Mouse (Mus musculus) midbrain, postnatal 0 days (tissue): Measurements from ENCODE around the gene Recql5. TPM values are rescaled to one million over a fixed set of nuclear protein-coding genes. Genes with fewer than 3 reads are reported as not detected.

ENCODE experiments used
- ATAC-seq: fragments of 200-750 bp; cut with Nextera tagmentation; 2 replicates; pipeline ENCODE4 v1.8.0; 2017; ENCODE audit warnings: moderate number of reproducible peaks, mild to moderate bottlenecking, moderate TSS enrichment, moderate library complexity; ENCODE audit not compliant: low FRiP score
- DNase-seq: peaks from one replicate; pipeline ENCODE4 v3.0.0-alpha.2; 2015; ENCODE audit warnings: low spot score
- H3K27ac ChIP-seq: fragments of 300-500 bp; sonication (generic); 2 replicates; pipeline ENCODE4 v1.5.1; 2014; ENCODE audit warnings: low read depth, mild to moderate bottlenecking, low read length, mixed read lengths
- H3K27me3 ChIP-seq: fragments of 300-500 bp; sonication (generic); 2 replicates; pipeline ENCODE4 v1.6.1; 2014; ENCODE audit warnings: low read length, control low read depth, mixed read lengths; ENCODE audit not compliant: insufficient read depth
- H3K36me3 ChIP-seq: fragments of 300-500 bp; sonication (generic); 2 replicates; pipeline ENCODE4 v1.6.1; 2014; ENCODE audit warnings: low read length, control low read depth, mixed read lengths; ENCODE audit not compliant: insufficient read depth
- H3K4me1 ChIP-seq: fragments of 300-500 bp; sonication (generic); 2 replicates; pipeline ENCODE4 v1.6.1; 2014; ENCODE audit warnings: mild to moderate bottlenecking, control low read depth, antibody characterized with exemption, low read length, mixed read lengths; ENCODE audit not compliant: insufficient read depth
- H3K4me2 ChIP-seq: fragments of 300-500 bp; sonication (generic); 2 replicates; pipeline ENCODE4 v1.6.1; 2014; ENCODE audit warnings: low read depth, mild to moderate bottlenecking, low read length, mixed read lengths; ENCODE audit not compliant: poor library complexity, severe bottlenecking
- H3K4me3 ChIP-seq: fragments of 300-500 bp; sonication (generic); 2 replicates; pipeline ENCODE4 v1.5.1; 2014; ENCODE audit warnings: low read depth, mild to moderate bottlenecking, low read length, moderate library complexity
- H3K9ac ChIP-seq: fragments of 300-500 bp; sonication (generic); replicated peaks from 2 replicates; pipeline ENCODE4 v1.6.1; 2014; ENCODE audit warnings: mild to moderate bottlenecking, low read length, moderate library complexity, mixed read lengths; ENCODE audit not compliant: poor library complexity, severe bottlenecking
- H3K9me3 ChIP-seq: fragments of 300-500 bp; sonication (generic); 2 replicates; pipeline ENCODE4 v1.6.1; 2016; ENCODE audit warnings: low read length, control low read depth
- CTCF ChIP-seq: IDR thresholded peaks from 2 replicates; pipeline ENCODE4 v1.5.1; 2016; ENCODE audit warnings: antibody characterized with exemption, mild to moderate bottlenecking
- WGBS: fragments of 180-500 bp; shearing (Covaris S2); extraction: QIAGEN DNeasy Blood & Tissue Kit; methylation state at CpG from one replicate; pipeline ENCODE4 v1.1.7; 2014; 5-methylcytosine and 5-hydroxymethylcytosine counted together
- polyA plus RNA-seq: library from polyadenylated mRNA; unstranded; fragments of >200 nt; fragmentation: Nextera tagmentation; extraction: Ambion mirVana; gene quantifications from 2 replicates; pipeline ENCODE4 v1.2.1, GENCODE M21; 2015
- total RNA-seq: library from RNA; depleted of rRNA; stranded (reverse); fragments of >200 nt; gene quantifications from 2 replicates; pipeline ENCODE4 v1.2.3, GENCODE M21; 2014

Gene Recql5
- total and polyA plus RNA-seq, 2 experiments from 2014 or later: 8.0 to 20.4 TPM

GRCm38 (mm10) chr11:115931235-115931634, 2.0 kb downstream of the Recql5 start:
- H3K9me3 ChIP-seq: no peaks in the 10 kb centered on the region
- no peak overlapping the region for H3K4me2 ChIP-seq
- no peak for ATAC-seq
- no peak overlapping the region for H3K9ac ChIP-seq
- TF ChIP-seq CTCF: no peak
- no peaks in the 10 kb centered on the region for H3K4me1 ChIP-seq
- H3K27me3 ChIP-seq: no peaks in the 10 kb centered on the region
- H3K4me3 ChIP-seq: no peak overlapping the region
- WGBS: 67% methylated on average over 3 of the region's 3 CpGs
- no peak for DNase-seq
- no peak overlapping the region for H3K27ac ChIP-seq
- H3K36me3 ChIP-seq: peaks cover 13% of the 10 kb centered on the region; the same call in 1 of the 2 replicates

- no peak for TF ChIP-seq CTCF
- Histone ChIP-seq H3K4me2 (no peak overlapping the region), H3K36me3 (peaks cover 5% of the 10 kb centered on the region; the same call in 1 of the 2 replicates), H3K27me3 (no peaks in the 10 kb centered on the region), H3K27ac (no peak overlapping the region), H3K9me3 (no peaks in the 10 kb centered on the region), H3K4me3 (no peak overlapping the region), H3K4me1 (no peaks in the 10 kb centered on the region), H3K9ac (no peak overlapping the region)
- no peak for ATAC-seq
- DNase-seq: no peak
- 75% methylated on average over 3 of the region's 3 CpGs for WGBS
These were observed 3.5 kb downstream of the Recql5 start for GRCm38 (mm10) chr11:115929818-115930217.

GRCm38 (mm10) chr11:115929031-115929430, 4.2 kb downstream of the Recql5 start:
- H3K36me3 ChIP-seq: peaks cover 5% of the 10 kb centered on the region; the same call in 1 of the 2 replicates

GRCm38 (mm10) chr11:115921986-115922385, 11.3 kb downstream of the Recql5 start:
- Histone ChIP-seq H3K4me1 (no peaks in the 10 kb centered on the region), H3K27me3 (no peaks in the 10 kb centered on the region), H3K4me3 (no peak overlapping the region), H3K9me3 (no peaks in the 10 kb centered on the region), H3K4me2 (no peak overlapping the region), H3K9ac (no peak overlapping the region), H3K36me3 (peaks cover 12% of the 10 kb centered on the region; the same call in 1 of the 2 replicates), H3K27ac (no peak overlapping the region)
- ATAC-seq (no peak), DNase-seq (no peak)
- TF ChIP-seq CTCF: no peak
- 93% methylated on average over 1 of the region's 1 CpGs for WGBS

More at GRCm38 (mm10) chr11:115929031-115929430, 4.2 kb downstream of the Recql5 start:
- 93% methylated on average over 8 of the region's 8 CpGs for WGBS
- Histone ChIP-seq H3K9ac (no peak overlapping the region), H3K27me3 (no peaks in the 10 kb centered on the region), H3K4me1 (no peaks in the 10 kb centered on the region), H3K4me3 (no peak overlapping the region), H3K27ac (no peak overlapping the region), H3K4me2 (no peak overlapping the region), H3K9me3 (no peaks in the 10 kb centered on the region)
- TF ChIP-seq CTCF: no peak
- no peak for ATAC-seq
- DNase-seq: no peak

- H3K27me3 ChIP-seq: no peaks in the 10 kb centered on the region
- H3K4me1 ChIP-seq: no peaks in the 10 kb centered on the region
- no peak overlapping the region for H3K9ac ChIP-seq
- peak; percentile 72 for DNase-seq
- H3K4me2 ChIP-seq: no peak overlapping the region
- H3K4me3 ChIP-seq: no peak overlapping the region
- ATAC-seq: no peak
- no peak overlapping the region for H3K27ac ChIP-seq
- peak; percentile 75 for TF ChIP-seq CTCF
- WGBS: 40% methylated on average over 6 of the region's 6 CpGs
- no peaks in the 10 kb centered on the region for H3K9me3 ChIP-seq
- H3K36me3 ChIP-seq: peaks cover 23% of the 10 kb centered on the region
These were observed 13.0 kb downstream of the Recql5 start for GRCm38 (mm10) chr11:115920110-115920818.

- ATAC-seq: no peak
These were observed 14.2 kb downstream of the Recql5 start for GRCm38 (mm10) chr11:115919073-115919472.

More at GRCm38 (mm10) chr11:115919073-115919472, 14.2 kb downstream of the Recql5 start:
- no peak overlapping the region for H3K4me3 ChIP-seq
- 93% methylated on average over 5 of the region's 5 CpGs for WGBS
- H3K27me3 ChIP-seq: no peaks in the 10 kb centered on the region
- TF ChIP-seq CTCF: no peak
- peaks cover 23% of the 10 kb centered on the region for H3K36me3 ChIP-seq
- no peaks in the 10 kb centered on the region for H3K4me1 ChIP-seq
- no peaks in the 10 kb centered on the region for H3K9me3 ChIP-seq
- no peak overlapping the region for H3K27ac ChIP-seq
- no peak for DNase-seq
- no peak overlapping the region for H3K4me2 ChIP-seq
- H3K9ac ChIP-seq: no peak overlapping the region
